Mouse (Mus musculus) heart, postnatal 4 days (tissue): ENCODE data around the gene Trhde. TPM values are rescaled to one million over a fixed set of nuclear protein-coding genes. Genes with fewer than 3 reads are reported as not detected.

Experiments
- DNase-seq: peaks from one replicate; pipeline ENCODE4 v3.0.0; 2021
- total RNA-seq, 2 experiments: library from RNA; stranded (reverse); gene quantifications; 2 replicates each; pipeline ENCODE4 v1.2.3; 2021

The Trhde gene
- total RNA-seq, 2 experiments from 2014 or later, result 0.05 to 0.09 TPM

DNA sequence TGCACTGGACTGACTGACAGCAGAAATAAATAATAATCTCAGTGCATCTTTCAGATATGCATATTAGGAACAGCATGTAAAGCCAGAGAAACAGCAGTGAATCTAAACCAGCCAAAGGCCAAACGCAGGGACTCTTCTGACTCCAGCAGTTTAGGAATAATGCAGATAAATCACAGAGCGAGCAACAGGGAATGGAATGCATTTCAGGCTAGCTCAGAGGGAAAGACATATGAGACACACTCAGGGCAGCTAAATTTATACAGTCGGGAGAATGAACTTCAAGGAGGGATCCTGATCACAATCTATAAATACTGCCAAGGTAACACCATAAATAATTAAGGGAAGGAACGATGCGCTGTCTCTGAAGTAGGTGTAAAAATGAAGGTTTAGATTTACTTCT, 66.4 kb downstream of the Trhde start:
- DNase-seq, result no peak

DNA sequence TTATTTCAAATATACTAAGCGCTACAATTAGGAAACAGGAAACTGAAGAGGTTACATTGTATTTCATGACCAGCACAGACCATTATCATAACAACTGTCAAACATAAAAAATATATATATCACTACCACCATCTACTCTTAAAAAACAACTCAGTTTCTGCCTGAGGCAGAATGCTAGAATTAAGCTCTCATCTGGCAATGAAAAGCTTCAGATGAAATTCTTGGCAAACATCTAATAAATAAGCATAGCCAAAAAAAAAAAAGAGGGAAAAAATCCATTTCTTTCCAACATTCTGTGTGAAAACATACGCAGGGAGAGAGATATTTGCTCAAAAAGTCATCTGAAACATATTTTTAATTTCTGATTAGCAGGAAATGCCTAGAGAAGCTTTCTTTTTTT, 67.0 kb downstream of the Trhde start:
- no peak for DNase-seq

DNA sequence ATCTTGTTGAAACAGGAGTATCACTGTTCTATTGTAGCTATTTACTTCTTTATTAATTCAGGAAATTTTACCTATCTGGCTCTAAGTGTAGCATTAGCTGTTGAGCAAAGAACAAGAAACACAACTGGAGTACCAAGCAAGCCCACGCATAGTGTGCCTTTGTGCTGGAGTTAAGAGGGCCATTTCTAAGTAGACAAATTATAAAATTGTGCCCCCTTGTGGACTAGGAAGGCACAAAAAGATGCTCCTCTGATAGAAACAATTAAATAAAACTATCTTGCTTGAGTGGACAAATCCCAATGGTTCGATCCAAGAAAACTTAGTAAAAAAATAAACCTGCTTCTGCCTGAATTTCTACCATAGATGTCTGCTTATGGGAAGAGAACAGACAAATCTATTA, 76.5 kb downstream of the Trhde start:
- no peak for DNase-seq

DNA sequence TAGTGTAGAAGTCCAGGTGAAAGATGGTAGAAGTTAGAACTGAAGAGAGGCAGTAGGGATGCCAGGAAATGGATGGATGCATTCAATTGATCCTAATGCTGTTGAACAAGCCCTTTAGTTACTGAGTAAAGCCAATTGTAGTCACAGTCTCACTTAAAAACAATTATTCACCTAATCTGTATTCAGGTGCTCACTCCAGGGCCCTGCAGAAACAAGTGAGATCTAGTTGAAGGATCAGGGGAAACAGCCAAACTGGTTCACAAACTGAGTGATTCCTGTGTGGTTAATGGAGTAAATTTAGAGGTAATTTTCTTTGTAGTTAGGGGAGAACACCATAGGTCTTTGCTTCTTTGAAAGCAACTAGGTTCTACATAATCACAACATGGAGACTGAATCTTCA, 100.3 kb downstream of the Trhde start:
- DNase-seq, result no peak

DNA sequence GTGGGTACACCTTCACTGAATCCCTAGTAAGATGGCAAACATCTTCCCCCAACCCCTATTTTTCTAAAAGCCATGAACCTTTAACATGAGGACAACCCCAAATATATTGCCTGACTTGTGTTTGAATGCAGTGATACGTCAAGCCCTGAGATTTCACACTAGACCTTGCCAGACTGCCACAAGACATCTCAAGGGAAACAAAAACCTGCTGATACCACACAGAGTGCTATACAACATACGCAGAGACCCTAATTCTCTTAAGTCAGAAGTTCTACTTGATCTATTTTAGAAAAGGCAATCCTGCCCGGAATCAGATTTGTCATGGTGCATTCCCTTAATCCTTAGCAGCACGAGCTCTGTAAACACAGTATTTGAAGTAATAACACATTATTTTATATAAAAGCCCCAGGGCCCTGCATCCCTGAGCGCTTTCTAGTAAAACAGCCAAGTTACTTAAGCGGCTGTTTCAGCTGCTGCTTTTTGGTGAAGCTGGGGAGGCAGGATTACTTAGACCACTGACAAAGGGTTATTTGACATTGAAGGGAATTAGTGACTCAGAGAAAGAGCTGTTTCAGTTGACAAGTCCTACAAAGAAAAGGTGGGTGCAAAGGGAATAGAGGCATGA, 130.2 kb downstream of the Trhde start:
- DNase-seq, result no peak

DNA sequence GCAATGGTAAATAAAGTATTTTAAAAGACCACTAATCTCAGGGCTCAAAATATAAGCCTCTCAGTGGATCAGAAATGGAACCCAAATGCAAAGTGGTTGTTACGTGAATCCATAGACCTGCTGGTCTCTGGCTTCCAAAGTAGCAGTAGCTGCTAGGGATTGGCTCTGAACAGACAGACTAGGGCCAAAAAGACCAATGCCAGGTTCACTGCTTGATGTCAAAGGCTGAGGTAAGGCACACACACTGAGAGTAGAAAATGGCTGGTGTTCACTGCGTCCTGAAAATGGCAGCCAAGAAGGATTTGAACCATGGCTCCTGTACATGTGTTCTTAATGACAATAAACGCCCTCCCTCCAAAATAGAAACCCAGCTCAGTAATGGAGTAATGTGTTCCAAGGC, 209.1 kb downstream of the Trhde start:
- no peak for DNase-seq

DNA sequence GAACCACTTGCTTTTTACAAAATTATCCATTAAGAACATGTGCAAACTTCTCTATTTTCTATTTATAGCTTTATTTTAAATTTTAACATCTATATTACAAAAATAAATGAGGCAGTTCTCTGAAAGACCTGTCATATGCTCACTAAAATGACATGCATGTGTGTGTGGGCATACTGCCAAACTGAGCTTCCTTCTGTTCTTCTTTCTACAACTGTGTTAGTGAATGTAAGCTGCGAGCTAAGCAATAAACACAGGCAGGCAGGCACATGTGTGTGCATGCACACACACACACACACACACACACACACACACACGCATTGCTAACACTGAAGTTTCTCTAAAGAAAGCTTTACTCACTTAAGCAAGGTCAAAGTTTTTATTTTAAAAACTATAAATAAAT, 223.2 kb downstream of the Trhde start:
- no peak for DNase-seq

DNA sequence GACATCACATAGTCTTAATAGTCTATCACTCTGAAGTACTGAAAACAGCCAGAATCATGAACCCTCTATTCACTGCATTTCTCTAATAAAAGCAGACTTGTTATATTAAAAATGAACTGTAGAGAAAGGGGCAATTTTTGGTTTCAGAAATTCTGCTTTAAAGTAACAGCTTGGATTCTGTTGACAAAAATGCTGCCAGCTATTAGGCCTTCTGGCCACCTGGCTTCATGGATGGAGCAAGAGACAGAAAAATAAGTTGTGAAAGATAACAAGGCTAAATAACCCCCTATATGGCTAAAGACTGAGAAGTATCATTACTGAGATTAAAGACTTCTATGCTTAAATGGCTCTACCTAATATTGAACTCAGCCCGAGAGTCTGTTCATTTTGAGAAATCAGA, 234.2 kb downstream of the Trhde start:
- DNase-seq, result no peak

DNA sequence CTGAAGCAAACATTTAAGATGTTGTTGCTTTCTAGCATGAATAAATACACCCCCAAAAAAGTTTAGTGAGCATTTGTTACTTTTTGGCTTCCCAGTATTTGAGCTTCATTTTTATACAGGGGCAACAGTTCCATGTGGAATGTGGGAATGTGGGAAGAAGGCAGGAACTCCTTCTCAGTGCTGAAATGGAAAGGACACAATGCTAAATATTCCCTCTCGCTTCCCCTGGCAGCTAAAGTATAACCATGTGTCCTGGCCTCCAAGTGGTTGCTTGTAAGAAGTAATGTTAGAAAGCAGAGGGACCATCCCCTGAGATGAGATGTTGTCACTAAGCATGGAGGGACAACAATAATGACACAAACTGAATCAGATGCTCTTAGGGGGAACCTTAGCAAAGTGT, 292.9 kb downstream of the Trhde start:
- no peak for DNase-seq

DNA sequence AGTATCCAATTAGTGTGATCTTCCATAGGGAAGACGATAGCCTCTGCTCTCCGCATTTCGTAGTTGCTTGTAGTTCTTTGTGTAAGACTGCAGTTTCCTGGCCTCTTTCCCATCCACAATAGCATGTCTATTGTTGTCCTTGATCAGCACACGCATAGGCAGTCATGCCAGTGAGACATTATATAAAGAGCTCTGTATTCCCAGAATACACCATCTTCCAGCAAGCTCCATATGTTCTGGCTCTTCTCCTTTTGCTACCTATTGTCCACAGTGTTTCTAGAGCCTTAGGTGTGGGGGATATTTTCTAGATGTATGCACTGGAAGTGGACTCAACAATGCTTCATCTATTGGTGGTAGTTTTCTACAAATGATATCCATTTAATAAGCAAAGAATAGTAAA, 313.3 kb downstream of the Trhde start:
- no peak for DNase-seq

DNA sequence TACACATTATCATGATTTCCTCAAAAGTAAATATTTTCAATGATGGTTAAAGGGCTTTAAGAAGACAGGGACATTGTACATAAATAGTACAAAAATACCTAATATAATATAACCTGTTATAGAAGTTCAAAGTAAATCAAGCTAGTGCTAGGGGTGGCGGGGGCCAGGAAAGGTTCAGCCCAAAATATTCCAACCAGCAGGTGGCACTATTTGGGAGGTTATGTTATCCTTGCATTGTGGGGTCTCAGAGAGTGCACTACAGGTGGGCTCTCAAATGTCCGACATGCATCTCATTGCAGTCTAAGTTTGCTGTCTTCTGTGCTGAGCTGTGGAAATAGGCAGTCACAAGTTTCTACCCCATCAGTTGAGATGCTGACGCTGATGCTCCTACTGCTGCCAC, 346.5 kb downstream of the Trhde start:
- DNase-seq, result no peak

DNA sequence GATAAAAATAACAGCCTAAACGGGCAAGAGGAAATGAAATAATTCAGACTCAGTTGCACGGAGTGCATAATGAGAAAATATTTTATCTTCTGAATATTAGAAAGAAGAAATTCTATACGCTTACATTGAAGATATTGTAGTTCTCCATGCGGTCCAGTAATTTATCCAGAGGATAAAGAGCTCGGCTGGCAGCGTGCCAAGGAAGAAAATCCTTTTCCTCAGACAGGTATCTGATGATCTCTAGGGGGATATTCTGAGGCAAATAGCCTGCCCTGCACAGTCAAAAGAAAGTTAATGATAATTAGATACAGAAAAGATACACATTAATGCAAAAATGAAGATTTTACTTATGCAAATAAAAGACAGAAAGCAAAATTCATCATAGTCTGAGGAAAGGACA, 354.0 kb downstream of the Trhde start:
- DNase-seq, result peak; percentile 7

DNA sequence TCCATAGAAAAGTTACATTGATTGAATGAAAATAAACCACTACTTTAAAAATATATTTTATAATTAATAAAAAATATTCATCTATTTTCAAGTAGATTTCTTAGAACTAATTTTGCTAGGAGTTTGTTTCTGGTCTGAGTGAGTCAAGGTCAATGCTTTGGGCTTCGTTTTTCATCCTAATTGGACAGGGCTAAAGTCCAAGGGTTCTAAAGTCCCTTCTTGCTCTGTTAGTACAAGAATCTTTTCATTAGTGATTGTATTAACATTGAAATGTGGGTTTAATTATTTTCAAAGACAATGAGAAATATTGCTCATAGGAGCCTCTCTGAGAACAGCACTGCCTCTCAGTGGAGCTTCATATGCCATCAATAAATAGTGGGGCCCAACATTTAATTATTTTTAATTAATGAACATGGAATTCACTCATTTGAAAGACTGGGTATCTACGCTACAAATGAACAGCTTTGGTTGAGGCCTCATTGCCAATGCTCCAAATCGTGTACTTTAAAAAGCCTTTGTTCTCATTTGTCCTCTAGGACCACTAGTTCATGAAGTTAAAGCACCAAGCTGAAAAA, 383.1 kb downstream of the Trhde start:
- DNase-seq, result no peak

DNA sequence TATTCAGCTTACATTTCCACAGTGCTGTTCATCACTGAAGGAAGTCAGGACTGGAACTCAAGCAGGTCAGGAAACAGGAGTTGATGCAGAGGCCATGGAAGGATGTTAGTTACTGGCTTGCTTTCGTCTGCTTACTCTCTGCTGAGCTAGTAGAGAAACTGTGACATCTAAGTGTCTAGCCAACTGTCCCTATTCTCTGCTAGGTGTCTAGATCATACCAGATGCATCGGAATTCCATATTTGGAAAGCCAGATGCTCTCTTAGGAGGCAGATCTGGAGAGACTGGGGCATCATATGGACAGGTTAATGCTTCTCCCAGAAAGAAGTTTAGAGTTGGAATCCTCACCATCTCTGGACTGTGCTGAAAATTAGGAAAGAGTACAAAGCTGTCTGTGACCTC, 386.4 kb downstream of the Trhde start:
- DNase-seq, result no peak

DNA sequence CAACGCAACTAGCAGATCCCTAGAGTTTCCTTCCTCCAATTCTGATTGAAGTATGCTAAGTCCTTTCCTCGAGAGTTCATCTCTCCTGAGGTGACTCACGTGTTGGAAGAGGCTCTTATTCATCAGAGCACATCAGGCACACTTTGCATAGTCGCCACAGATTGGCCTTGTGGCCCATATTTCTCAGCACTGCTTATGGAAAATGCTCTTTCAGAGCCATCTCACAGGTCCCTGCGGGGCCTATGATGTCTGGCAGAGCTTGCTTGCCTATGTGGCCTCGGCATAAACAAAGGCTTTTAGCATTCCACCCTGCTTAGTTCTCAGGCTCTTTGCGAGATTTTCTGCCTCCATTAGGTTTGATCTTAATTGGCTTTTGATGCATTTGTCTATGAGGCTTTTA, 396.8 kb downstream of the Trhde start:
- DNase-seq, result no peak

DNA sequence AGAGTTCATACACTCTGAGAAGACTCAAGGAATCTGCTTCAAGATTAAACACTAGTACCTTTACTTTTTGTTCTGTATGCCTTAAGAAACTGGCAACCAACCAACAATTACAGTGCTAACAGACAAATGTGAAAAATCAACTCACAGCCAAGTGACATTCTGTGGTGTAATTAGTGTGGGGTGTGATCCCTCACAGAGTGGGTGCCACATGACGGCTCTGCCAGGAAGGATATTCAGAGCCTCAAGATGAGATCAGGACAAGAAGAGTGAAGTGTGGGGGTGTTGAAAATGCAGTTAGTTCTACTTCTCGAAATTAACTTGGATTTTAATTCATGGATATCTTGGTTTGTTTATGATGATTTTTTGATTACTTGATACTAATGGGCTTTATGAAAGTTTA, 398.3 kb downstream of the Trhde start:
- DNase-seq, result no peak

DNA sequence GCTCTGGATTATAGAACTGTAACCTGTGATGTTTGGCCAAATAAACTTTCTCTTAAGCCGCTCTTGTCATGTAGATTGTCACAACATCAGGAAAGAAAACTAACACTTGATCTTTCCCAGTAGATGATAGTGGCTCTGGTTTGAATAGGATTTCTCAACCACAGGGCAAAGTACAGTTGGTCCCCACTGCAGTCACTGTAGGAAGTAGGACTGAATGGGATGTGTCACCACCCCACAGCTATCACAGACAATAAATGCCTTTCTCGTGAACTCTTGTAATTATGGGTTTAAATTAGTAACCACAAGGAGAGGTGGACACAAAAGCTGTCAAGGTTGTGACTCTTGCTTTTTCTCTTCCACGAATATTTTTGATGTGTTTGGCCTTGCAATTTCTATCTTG, 431.3 kb downstream of the Trhde start:
- no peak for DNase-seq

DNA sequence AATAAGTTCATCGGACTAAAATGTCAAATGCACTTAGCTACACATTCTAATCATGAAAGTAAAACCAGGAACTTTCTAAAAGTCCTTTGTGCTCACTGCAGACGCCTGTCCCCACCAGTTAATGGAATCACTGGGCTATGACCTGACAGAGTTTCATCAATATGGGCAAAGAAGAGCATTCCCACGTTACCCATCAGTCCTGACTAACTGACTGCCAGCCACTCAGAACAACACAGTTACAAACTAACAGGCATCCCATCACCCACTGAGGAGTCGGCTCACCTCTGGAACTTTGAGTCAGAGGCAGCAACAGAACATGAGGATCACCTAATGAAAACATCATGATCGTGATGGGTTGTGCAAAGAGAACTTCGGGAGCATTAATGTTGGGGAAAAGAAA, 438.7 kb downstream of the Trhde start:
- DNase-seq, result no peak

DNA sequence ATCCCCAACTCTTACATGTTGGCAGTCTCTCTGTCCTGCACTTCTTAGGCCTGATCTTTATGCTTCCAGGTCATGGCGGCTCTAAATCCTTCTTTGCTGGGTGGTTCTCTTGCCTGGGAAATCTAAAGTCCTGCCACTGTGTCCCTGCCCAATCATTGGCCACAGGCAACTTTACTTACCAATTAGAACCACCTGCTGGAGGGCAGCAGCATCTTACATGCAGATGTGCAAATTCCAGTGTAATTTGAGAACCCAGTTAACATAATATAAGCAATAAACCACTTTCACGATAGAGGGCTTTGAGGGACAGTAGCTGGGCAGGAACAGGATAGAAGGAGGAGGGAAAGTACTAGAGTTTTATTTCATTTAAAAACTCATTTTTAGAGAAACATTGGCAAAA, 439.5 kb downstream of the Trhde start:
- DNase-seq, result no peak
